Mouse (Mus musculus) limb, embryonic 15.5 days (tissue): ENCODE results near the gene Mtor. TPM values are rescaled to one million over a fixed set of nuclear protein-coding genes. Genes with fewer than 3 reads are reported as not detected.
A peak's percentile ranks its signal among the peaks of the same experiment; 100 is the strongest.

Experiments
- ATAC-seq: fragments of 200-750 bp; cut with Nextera tagmentation; 2 replicates; pipeline ENCODE4 v1.8.0; 2017; ENCODE audit warnings: low read depth, moderate TSS enrichment; ENCODE audit not compliant: insufficient number of reproducible peaks, low FRiP score, low TSS enrichment
- H3K27ac ChIP-seq: fragments of 300-500 bp; sonication (generic); 2 replicates; pipeline ENCODE4 v1.5.1; 2015; ENCODE audit warnings: moderate library complexity, mild to moderate bottlenecking, inconsistent platforms
- H3K27me3 ChIP-seq: fragments of 300-500 bp; sonication (generic); 2 replicates; pipeline ENCODE4 v1.6.1; 2015; ENCODE audit warnings: inconsistent platforms
- H3K36me3 ChIP-seq: fragments of 300-500 bp; sonication (generic); 2 replicates; pipeline ENCODE4 v1.6.1; 2015; ENCODE audit warnings: inconsistent platforms
- H3K4me1 ChIP-seq: fragments of 300-500 bp; sonication (generic); 2 replicates; pipeline ENCODE4 v1.6.1; 2015; ENCODE audit warnings: inconsistent platforms
- H3K4me2 ChIP-seq: fragments of 300-500 bp; sonication (generic); 2 replicates; pipeline ENCODE4 v1.6.1; 2015; ENCODE audit warnings: mild to moderate bottlenecking, inconsistent platforms
- H3K4me3 ChIP-seq: fragments of 300-500 bp; sonication (generic); 2 replicates; pipeline ENCODE4 v1.5.1; 2015; ENCODE audit warnings: mild to moderate bottlenecking, inconsistent platforms
- H3K9ac ChIP-seq: fragments of 300-500 bp; sonication (generic); 2 replicates; pipeline ENCODE4 v1.6.1; 2015; ENCODE audit warnings: inconsistent platforms
- H3K9me3 ChIP-seq: fragments of 300-500 bp; sonication (generic); 2 replicates; pipeline ENCODE4 v1.6.1; 2016; ENCODE audit warnings: inconsistent platforms
- WGBS: fragments of 180-500 bp; shearing (Covaris S2); methylation state at CpG from one replicate; pipeline ENCODE4 v1.1.7; 2015; 5-methylcytosine and 5-hydroxymethylcytosine counted together
- polyA plus RNA-seq: library from polyadenylated mRNA; unstranded; fragments of >200 nt; fragmentation: Nextera tagmentation; extraction: Ambion mirVana; gene quantifications from 2 replicates; pipeline ENCODE4 v1.2.1, GENCODE M21; 2015

Mtor gene
- polyA plus RNA-seq, 1 experiment from 2014 or later: 13.6 TPM

GRCm38 (mm10) chr4:148590421-148591170, 142.2 kb downstream of the Mtor start:
- H3K27me3 ChIP-seq: no peaks in the 10 kb centered on the region
- ATAC-seq: no peak
- H3K4me3 ChIP-seq: peak overlapping the region; percentile 99
- H3K9me3 ChIP-seq: no peaks in the 10 kb centered on the region
- H3K27ac ChIP-seq: peak overlapping the region; percentile 79
- H3K4me2 ChIP-seq: peak overlapping the region; percentile 79
- H3K36me3 ChIP-seq: peaks cover 31% of the 10 kb centered on the region
- H3K4me1 ChIP-seq: peaks cover 23% of the 10 kb centered on the region
- H3K9ac ChIP-seq: 0 out of 2 replicates have a peak overlapping the region, but pooled peaks have one; percentile 26
- 6% methylated on average over 18 of the region's 18 CpGs for WGBS

DNA sequence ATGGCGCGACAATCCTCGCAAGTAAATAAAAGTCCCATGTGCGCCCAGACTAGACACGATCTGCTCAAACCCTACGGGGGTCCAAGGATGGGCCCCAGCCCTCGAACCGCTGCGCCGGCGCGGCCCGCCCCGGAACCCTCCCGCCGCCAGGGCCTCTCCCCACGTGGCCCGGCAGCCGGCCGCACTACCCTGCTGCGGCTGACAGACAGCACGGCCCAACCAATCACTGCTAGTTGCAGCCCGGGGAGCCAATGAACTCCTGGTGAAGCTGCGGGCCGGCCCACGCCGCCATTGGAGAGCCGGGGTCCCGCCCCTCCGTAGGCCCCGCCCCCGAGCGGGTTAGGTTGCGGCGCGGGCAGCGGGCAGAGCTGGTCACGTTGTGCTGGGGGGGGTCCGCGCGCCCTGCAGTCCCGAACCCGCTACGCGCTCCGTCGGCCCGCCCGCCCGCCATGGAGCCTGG, 142.8 kb downstream of the Mtor start, which contains the start of gene Srm:
TSS of gene Srm (plus strand) at position 333 of the 460 bp plus-strand sequence.
- H3K9ac ChIP-seq: peak within 1 kb of the TSS; percentile 85
- WGBS: under 1% methylated on average over 49 of the region's 50 CpGs

GRCm38 (mm10) chr4:148591637-148592380, 143.4 kb downstream of the Mtor start:
- Histone ChIP-seq H3K9ac (peak overlapping the region; percentile 85), H3K36me3 (peaks cover 43% of the 10 kb centered on the region), H3K9me3 (no peaks in the 10 kb centered on the region), H3K27me3 (no peaks in the 10 kb centered on the region), H3K4me2 (peak overlapping the region; percentile 79), H3K4me3 (peak overlapping the region; percentile 99), H3K27ac (peak overlapping the region; percentile 75), H3K4me1 (peaks cover 23% of the 10 kb centered on the region)
- peak; percentile 3 for ATAC-seq
- under 1% methylated on average over 52 of the region's 53 CpGs for WGBS

More for the DNA sequence above, 142.8 kb downstream of the Mtor start, which contains the start of gene Srm:
- Histone ChIP-seq H3K4me3 (peak within 1 kb of the TSS; percentile 99), H3K4me1 (peaks cover 23% of the 10 kb centered on the region), H3K4me2 (peak within 1 kb of the TSS; percentile 79), H3K27me3 (no peaks in the 10 kb centered on the region), H3K27ac (peak within 1 kb of the TSS; percentile 79), H3K9me3 (no peaks in the 10 kb centered on the region), H3K36me3 (peaks cover 37% of the 10 kb centered on the region)
- peak; percentile 98 for ATAC-seq

- ATAC-seq: no peak
- no peaks in the 10 kb centered on the region for H3K27me3 ChIP-seq
- H3K9ac ChIP-seq: no peak overlapping the region
- no peak overlapping the region for H3K27ac ChIP-seq
- no peak overlapping the region for H3K4me3 ChIP-seq
- H3K4me1 ChIP-seq: peaks cover 23% of the 10 kb centered on the region
- no peak overlapping the region for H3K4me2 ChIP-seq
- WGBS: 95% methylated on average over 11 of the region's 11 CpGs
- H3K36me3 ChIP-seq: peaks cover 63% of the 10 kb centered on the region
- no peaks in the 10 kb centered on the region for H3K9me3 ChIP-seq
Measured at GRCm38 (mm10) chr4:148593996-148594395, 145.6 kb downstream of the Mtor start.

- 82% methylated on average over 6 of the region's 6 CpGs for WGBS
- H3K36me3 ChIP-seq: peaks cover 71% of the 10 kb centered on the region
- no peak overlapping the region for H3K4me2 ChIP-seq
- peaks cover 20% of the 10 kb centered on the region for H3K4me1 ChIP-seq
- H3K9me3 ChIP-seq: no peaks in the 10 kb centered on the region
- H3K4me3 ChIP-seq: no peak overlapping the region
- no peaks in the 10 kb centered on the region for H3K27me3 ChIP-seq
- no peak for ATAC-seq
- no peak overlapping the region for H3K27ac ChIP-seq
- H3K9ac ChIP-seq: no peak overlapping the region
Measured at GRCm38 (mm10) chr4:148595916-148596315, 147.5 kb downstream of the Mtor start.

- no peak for ATAC-seq
- Histone ChIP-seq H3K36me3 (peaks cover 71% of the 10 kb centered on the region), H3K27ac (no peak overlapping the region), H3K4me3 (no peak overlapping the region), H3K4me1 (peaks cover 20% of the 10 kb centered on the region), H3K9me3 (no peaks in the 10 kb centered on the region), H3K27me3 (no peaks in the 10 kb centered on the region), H3K4me2 (no peak overlapping the region), H3K9ac (no peak overlapping the region)
- 98% methylated on average over 3 of the region's 3 CpGs for WGBS
Measured at GRCm38 (mm10) chr4:148596731-148597130, 148.3 kb downstream of the Mtor start.

DNA sequence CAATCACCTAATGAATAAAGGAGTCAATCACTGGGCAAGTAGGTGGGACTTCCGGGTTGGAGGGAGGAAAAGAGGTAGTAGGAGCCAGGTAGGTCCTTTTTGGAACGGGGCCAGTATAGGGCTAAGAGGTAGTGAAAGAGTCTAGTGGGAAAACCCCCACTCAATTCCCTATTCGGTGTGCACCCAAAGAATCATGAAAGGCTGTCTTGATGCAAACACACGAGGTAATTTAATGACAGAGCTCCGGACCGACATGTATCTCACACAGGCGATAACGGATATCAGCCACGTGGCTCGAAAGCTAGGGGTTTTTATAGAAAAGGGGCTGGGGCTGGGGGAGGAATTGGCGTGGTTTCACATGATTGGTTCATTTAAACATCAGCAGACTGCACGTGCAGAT, 150.4 kb downstream of the Mtor start:
- Histone ChIP-seq H3K9ac (no peak overlapping the region), H3K4me2 (no peak overlapping the region), H3K4me1 (0 out of 2 replicates have a peak, but pooled peaks cover 2% of the 10 kb centered on the region), H3K27ac (no peak overlapping the region), H3K9me3 (no peaks in the 10 kb centered on the region), H3K4me3 (no peak overlapping the region), H3K36me3 (peaks cover 58% of the 10 kb centered on the region), H3K27me3 (no peaks in the 10 kb centered on the region)
- WGBS: 91% methylated on average over 12 of the region's 12 CpGs
- no peak for ATAC-seq

DNA sequence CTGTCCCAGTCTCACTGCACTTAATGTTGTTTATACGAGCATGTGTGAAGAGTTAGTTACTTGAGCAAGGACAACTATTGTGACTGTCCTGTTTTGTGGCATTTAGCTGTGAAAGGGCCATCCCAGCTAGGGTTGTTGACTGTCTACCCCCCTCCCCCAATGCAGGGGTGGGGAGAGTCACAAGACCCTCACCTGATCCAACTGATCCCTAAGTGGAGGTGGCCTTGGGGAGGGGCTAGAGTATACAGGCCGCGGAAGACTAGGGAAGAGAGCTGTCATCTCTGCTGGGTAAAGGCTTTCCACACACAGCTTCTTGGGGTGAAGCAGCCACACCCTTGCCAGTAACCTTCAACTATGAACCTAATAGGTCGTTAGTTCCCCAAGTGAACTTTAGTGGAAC, 151.9 kb downstream of the Mtor start:
- Histone ChIP-seq H3K27me3 (no peaks in the 10 kb centered on the region), H3K9ac (no peak overlapping the region), H3K4me3 (no peak overlapping the region), H3K27ac (no peak overlapping the region), H3K4me2 (no peak overlapping the region), H3K9me3 (no peaks in the 10 kb centered on the region), H3K36me3 (peaks cover 43% of the 10 kb centered on the region), H3K4me1 (no peaks in the 10 kb centered on the region)
- WGBS: 85% methylated on average over 4 of the region's 4 CpGs
- no peak for ATAC-seq

DNA sequence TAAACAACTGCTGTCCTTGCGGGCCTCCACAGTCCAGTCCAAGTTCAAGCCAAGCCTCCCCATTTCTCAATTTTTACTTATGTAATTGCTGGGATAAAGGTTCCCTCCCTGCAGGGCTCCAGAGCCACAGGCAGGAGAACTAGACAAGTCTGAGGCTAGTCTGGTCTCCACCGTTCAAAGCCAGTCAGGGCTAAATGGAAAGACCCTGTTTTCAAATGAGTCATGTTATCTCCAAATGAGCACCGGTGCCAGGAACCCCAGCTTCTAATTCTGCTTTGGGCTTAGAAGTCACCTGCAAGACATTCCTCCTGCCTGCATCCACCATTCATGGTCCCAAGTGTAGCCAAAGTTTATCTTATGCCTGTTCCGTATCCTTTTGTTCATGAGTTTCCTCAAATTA, 153.5 kb downstream of the Mtor start:
- no peaks in the 10 kb centered on the region for H3K9me3 ChIP-seq
- ATAC-seq: no peak
- H3K4me2 ChIP-seq: no peak overlapping the region
- no peak overlapping the region for H3K9ac ChIP-seq
- H3K4me1 ChIP-seq: no peaks in the 10 kb centered on the region
- H3K27me3 ChIP-seq: no peaks in the 10 kb centered on the region
- H3K36me3 ChIP-seq: peaks cover 28% of the 10 kb centered on the region
- WGBS: 80% methylated on average over 4 of the region's 4 CpGs
- H3K4me3 ChIP-seq: no peak overlapping the region
- no peak overlapping the region for H3K27ac ChIP-seq

- Histone ChIP-seq H3K4me2 (no peak within 1 kb of the TSS), H3K36me3 (peaks cover 22% of the 10 kb centered on the region), H3K9ac (no peak within 1 kb of the TSS), H3K4me1 (no peaks in the 10 kb centered on the region), H3K4me3 (no peak within 1 kb of the TSS), H3K27ac (no peak within 1 kb of the TSS), H3K9me3 (no peaks in the 10 kb centered on the region), H3K27me3 (no peaks in the 10 kb centered on the region)
- ATAC-seq: no peak
- 85% methylated on average over 14 of the region's 14 CpGs for WGBS
Measured at GRCm38 (mm10) chr4:148602357-148603120, 154.1 kb downstream of the Mtor start, which contains the start of gene Masp2. Gene Masp2 (plus strand): TSS chr4:148602554.

DNA sequence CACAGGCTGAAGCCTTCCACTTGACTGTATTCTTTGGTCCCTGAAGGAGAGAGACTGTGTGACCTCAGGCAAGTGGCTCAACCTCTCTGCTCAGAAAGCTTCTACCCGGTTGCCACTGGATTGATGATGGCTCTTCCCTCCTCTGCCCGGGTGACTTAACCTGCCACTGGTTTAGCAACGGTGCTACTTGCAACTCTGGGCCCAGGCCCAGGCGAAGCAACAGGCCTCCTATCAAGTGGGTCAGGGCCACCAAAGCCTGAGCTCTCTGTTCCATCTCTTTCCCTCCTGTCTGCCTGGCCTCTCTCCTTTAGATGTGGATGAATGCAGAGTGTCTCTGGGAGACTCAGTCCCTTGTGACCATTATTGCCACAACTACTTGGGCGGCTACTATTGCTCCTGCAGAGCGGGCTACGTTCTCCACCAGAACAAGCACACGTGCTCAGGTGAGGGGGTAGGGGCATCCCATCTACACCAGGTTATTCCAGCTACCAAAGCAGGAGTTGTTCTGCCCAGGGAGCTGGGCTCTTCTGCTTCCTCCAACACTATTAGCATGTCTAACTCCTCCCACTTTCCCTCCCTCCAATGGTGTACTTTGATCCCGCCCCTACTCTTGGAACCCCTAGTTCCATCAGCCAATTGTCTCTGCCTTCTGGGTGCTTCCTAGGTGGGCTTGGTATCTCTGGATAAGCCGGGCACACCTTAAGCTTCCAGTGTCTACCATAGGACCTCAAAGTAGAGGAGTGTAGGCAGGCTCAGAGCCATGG, 155.1 kb downstream of the Mtor start:
- Histone ChIP-seq H3K36me3 (peaks cover 12% of the 10 kb centered on the region), H3K4me3 (no peak overlapping the region), H3K4me2 (no peak overlapping the region), H3K4me1 (0 out of 2 replicates have a peak, but pooled peaks cover under 1% of the 10 kb centered on the region), H3K27me3 (no peaks in the 10 kb centered on the region), H3K9ac (no peak overlapping the region), H3K9me3 (no peaks in the 10 kb centered on the region), H3K27ac (no peak overlapping the region)
- 65% methylated on average over 10 of the region's 10 CpGs for WGBS
- ATAC-seq: 0 out of 2 replicates have a peak, but pooled peaks have one; percentile 16
